Mouse (Mus musculus) lung, embryonic 16.5 days (tissue): ENCODE results near the gene Ndufv3. TPM values are rescaled to one million over a fixed set of nuclear protein-coding genes. Genes with fewer than 3 reads are reported as not detected.
"Not testable (repeated sequence)": the region's sequence is repeated elsewhere in the genome, so short reads cannot be mapped to it uniquely, and the experiment has no call there.

ENCODE experiments used
- ATAC-seq: fragments of 200-750 bp; cut with Nextera tagmentation; 2 replicates; pipeline ENCODE4 v1.8.0; 2017; ENCODE audit warnings: low read depth, mild to moderate bottlenecking, moderate library complexity
- H3K27ac ChIP-seq: fragments of 300-500 bp; sonication (generic); 2 replicates; pipeline ENCODE4 v1.5.1; 2014; ENCODE audit warnings: mild to moderate bottlenecking, control low read depth, low read length
- H3K27me3 ChIP-seq: fragments of 300-500 bp; sonication (generic); 2 replicates; pipeline ENCODE4 v1.6.1; 2014; ENCODE audit warnings: low read depth, low read length, mixed read lengths; ENCODE audit not compliant: control insufficient read depth, insufficient read depth
- H3K36me3 ChIP-seq: fragments of 300-500 bp; sonication (generic); 2 replicates; pipeline ENCODE4 v1.6.1; 2014; ENCODE audit warnings: low read length; ENCODE audit not compliant: control insufficient read depth, insufficient read depth
- H3K4me1 ChIP-seq: fragments of 300-500 bp; sonication (generic); replicated peaks from 2 replicates; pipeline ENCODE4 v1.6.1; 2014; ENCODE audit warnings: low read length, mixed read lengths; ENCODE audit not compliant: control insufficient read depth, insufficient read depth
- H3K4me2 ChIP-seq: fragments of 300-500 bp; sonication (generic); 2 replicates; pipeline ENCODE4 v1.6.1; 2014; ENCODE audit warnings: low read depth, low read length, control low read depth
- H3K4me3 ChIP-seq: fragments of 300-500 bp; sonication (generic); 2 replicates; pipeline ENCODE4 v1.5.1; 2014; ENCODE audit warnings: mild to moderate bottlenecking, low read length, control low read depth
- H3K9ac ChIP-seq: fragments of 300-500 bp; sonication (generic); 2 replicates; pipeline ENCODE4 v1.6.1; 2014; ENCODE audit warnings: low read length, control low read depth
- H3K9me3 ChIP-seq: fragments of 300-500 bp; sonication (generic); 2 replicates; pipeline ENCODE4 v1.6.1; 2016; ENCODE audit warnings: low read length; ENCODE audit not compliant: control insufficient read depth
- WGBS: fragments of 180-500 bp; shearing (Covaris S2); extraction: QIAGEN DNeasy Blood & Tissue Kit; methylation state at CpG from one replicate; pipeline ENCODE4 v1.1.7; 2014; 5-methylcytosine and 5-hydroxymethylcytosine counted together
- polyA plus RNA-seq: library from polyadenylated mRNA; unstranded; fragments of >200 nt; fragmentation: Nextera tagmentation; extraction: Ambion mirVana; gene quantifications from 2 replicates; pipeline ENCODE4 v1.2.1, GENCODE M21; 2015

Ndufv3 gene
- polyA plus RNA-seq, 1 experiment from 2014 or later: 253 TPM

- Histone ChIP-seq H3K27ac (peak overlapping the region; percentile 27; the same call in 1 of the 2 replicates), H3K4me1 (peaks cover 17% of the 10 kb centered on the region), H3K4me3 (no peak overlapping the region), H3K9me3 (no peaks in the 10 kb centered on the region), H3K9ac (no peak overlapping the region), H3K36me3 (no peaks in the 10 kb centered on the region), H3K27me3 (no peaks in the 10 kb centered on the region), H3K4me2 (no peak overlapping the region)
- ATAC-seq: peak; percentile 51; the same call in 1 of the 2 replicates
- 19% methylated on average over 6 of the region's 6 CpGs for WGBS
These were observed 23.7 kb downstream of the Ndufv3 start for GRCm38 (mm10) chr17:31543574-31543973.

- Histone ChIP-seq H3K9ac (no peak overlapping the region), H3K4me3 (no peak overlapping the region), H3K27me3 (no peaks in the 10 kb centered on the region), H3K4me2 (no peak overlapping the region), H3K27ac (no peak overlapping the region), H3K4me1 (peaks cover 14% of the 10 kb centered on the region), H3K9me3 (no peaks in the 10 kb centered on the region), H3K36me3 (no peaks in the 10 kb centered on the region)
- ATAC-seq: no peak
- 78% methylated on average over 9 of the region's 9 CpGs for whole genome bisulfite sequencing
These were observed 26.7 kb downstream of the Ndufv3 start for GRCm38 (mm10) chr17:31546444-31547196.

GRCm38 (mm10) chr17:31547974-31548373 is 28.1 kb downstream of the Ndufv3 start:
- Histone ChIP-seq H3K4me1 (peaks cover 12% of the 10 kb centered on the region), H3K27ac (no peak overlapping the region), H3K4me3 (no peak overlapping the region), H3K9ac (no peak overlapping the region), H3K36me3 (no peaks in the 10 kb centered on the region), H3K27me3 (no peaks in the 10 kb centered on the region), H3K4me2 (no peak overlapping the region), H3K9me3 (no peaks in the 10 kb centered on the region)
- ATAC-seq: no peak
- WGBS: 55% methylated on average over 3 of the region's 3 CpGs

GRCm38 (mm10) chr17:31549389-31549788 is 29.5 kb downstream of the Ndufv3 start:
- no peaks in the 10 kb centered on the region for H3K4me1 ChIP-seq
- no peak overlapping the region for H3K4me3 ChIP-seq
- no peaks in the 10 kb centered on the region for H3K36me3 ChIP-seq
- no peak for ATAC-seq
- H3K9ac ChIP-seq: no peak overlapping the region
- H3K9me3 ChIP-seq: no peaks in the 10 kb centered on the region
- H3K27ac ChIP-seq: no peak overlapping the region
- 44% methylated on average over 8 of the region's 8 CpGs for WGBS
- H3K4me2 ChIP-seq: no peak overlapping the region
- no peaks in the 10 kb centered on the region for H3K27me3 ChIP-seq

GRCm38 (mm10) chr17:31552601-31553000 is 32.7 kb downstream of the Ndufv3 start:
- not testable (repeated sequence) for H3K4me1 ChIP-seq, H3K4me3 ChIP-seq, H3K9ac ChIP-seq, H3K9me3 ChIP-seq, ATAC-seq, H3K27me3 ChIP-seq, H3K27ac ChIP-seq, H3K4me2 ChIP-seq, H3K36me3 ChIP-seq
- whole genome bisulfite sequencing: 95% methylated on average over 23 of the region's 23 CpGs

GRCm38 (mm10) chr17:31556253-31556652 is 36.3 kb downstream of the Ndufv3 start:
- no peak overlapping the region for H3K27ac ChIP-seq
- no peaks in the 10 kb centered on the region for H3K36me3 ChIP-seq
- WGBS: 55% methylated on average over 4 of the region's 4 CpGs
- no peak overlapping the region for H3K4me3 ChIP-seq
- no peak overlapping the region for H3K4me2 ChIP-seq
- peaks cover 15% of the 10 kb centered on the region for H3K4me1 ChIP-seq
- H3K9me3 ChIP-seq: no peaks in the 10 kb centered on the region
- no peaks in the 10 kb centered on the region for H3K27me3 ChIP-seq
- ATAC-seq: no peak
- no peak overlapping the region for H3K9ac ChIP-seq

- ATAC-seq: peak; percentile 93
- H3K27me3 ChIP-seq: no peaks in the 10 kb centered on the region
- H3K27ac ChIP-seq: peak overlapping the region; percentile 25
- H3K9ac ChIP-seq: peak overlapping the region; percentile 21
- H3K36me3 ChIP-seq: no peaks in the 10 kb centered on the region
- 36% methylated on average over 11 of the region's 11 CpGs for WGBS
- no peaks in the 10 kb centered on the region for H3K9me3 ChIP-seq
- H3K4me1 ChIP-seq: peaks cover 15% of the 10 kb centered on the region
- 0 out of 2 replicates have a peak overlapping the region, but pooled peaks have one; percentile 9 for H3K4me2 ChIP-seq
- H3K4me3 ChIP-seq: no peak overlapping the region
These were observed 37.4 kb downstream of the Ndufv3 start for GRCm38 (mm10) chr17:31557124-31557880.

GRCm38 (mm10) chr17:31557947-31558542 is 38.1 kb downstream of the Ndufv3 start:
- 0 out of 2 replicates have a peak, but pooled peaks have one; percentile 11 for ATAC-seq
- no peaks in the 10 kb centered on the region for H3K9me3 ChIP-seq
- no peak overlapping the region for H3K27ac ChIP-seq
- 71% methylated on average over 10 of the region's 10 CpGs for WGBS
- no peak overlapping the region for H3K4me3 ChIP-seq
- H3K36me3 ChIP-seq: no peaks in the 10 kb centered on the region
- no peaks in the 10 kb centered on the region for H3K27me3 ChIP-seq
- H3K4me2 ChIP-seq: 0 out of 2 replicates have a peak overlapping the region, but pooled peaks have one; percentile 9
- H3K9ac ChIP-seq: peak overlapping the region; percentile 21
- H3K4me1 ChIP-seq: peaks cover 15% of the 10 kb centered on the region
